Mouse (Mus musculus): Measurements from ENCODE around the gene Plaur.

Gene Plaur

GRCm38 (mm10) chr7:24445266-24445926 lies 16.9 kb upstream of the Plaur start:
- no peak for DNase-seq (ENCODE audit: low spot score)

- DNase-seq (ENCODE audit: low spot score): no peak
Measured at GRCm38 (mm10) chr7:24446697-24447340, 15.5 kb upstream of the Plaur start.

GRCm38 (mm10) chr7:24448782-24449517 lies 13.3 kb upstream of the Plaur start:
- no peak for DNase-seq (ENCODE audit: low spot score)

DNA sequence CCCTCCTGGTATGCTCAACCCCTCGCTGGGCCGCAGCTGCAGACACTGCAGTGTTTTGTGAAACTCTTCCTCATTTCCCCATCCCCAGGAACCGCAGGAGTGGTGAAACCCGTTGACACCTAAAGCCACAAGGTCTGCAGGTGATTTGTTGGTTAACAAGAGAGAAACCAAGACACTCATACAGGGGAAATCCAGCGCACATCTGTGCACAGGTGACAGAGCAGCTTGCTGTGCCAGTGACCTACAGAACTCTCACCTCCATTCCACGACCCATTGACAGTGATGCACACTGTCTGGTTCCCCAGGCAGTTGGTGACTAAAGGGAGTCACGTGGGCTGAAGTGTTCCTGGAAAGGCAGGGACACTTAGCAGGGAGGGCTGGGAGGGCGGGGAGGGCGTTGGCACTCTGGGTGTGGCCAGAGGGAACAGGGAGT lies 11.7 kb upstream of the Plaur start:
- no peak for DNase-seq (ENCODE audit: low spot score)

GRCm38 (mm10) chr7:24451855-24452311 lies 10.4 kb upstream of the Plaur start, which contains the start of gene Irgc1:
Gene Irgc1, minus strand, starts transcription at chr7:24452297.
- no peak for DNase-seq (ENCODE audit: low spot score)

- DNase-seq (ENCODE audit: low spot score): no peak
Measured at GRCm38 (mm10) chr7:24454199-24454598, 8.1 kb upstream of the Plaur start.

DNA sequence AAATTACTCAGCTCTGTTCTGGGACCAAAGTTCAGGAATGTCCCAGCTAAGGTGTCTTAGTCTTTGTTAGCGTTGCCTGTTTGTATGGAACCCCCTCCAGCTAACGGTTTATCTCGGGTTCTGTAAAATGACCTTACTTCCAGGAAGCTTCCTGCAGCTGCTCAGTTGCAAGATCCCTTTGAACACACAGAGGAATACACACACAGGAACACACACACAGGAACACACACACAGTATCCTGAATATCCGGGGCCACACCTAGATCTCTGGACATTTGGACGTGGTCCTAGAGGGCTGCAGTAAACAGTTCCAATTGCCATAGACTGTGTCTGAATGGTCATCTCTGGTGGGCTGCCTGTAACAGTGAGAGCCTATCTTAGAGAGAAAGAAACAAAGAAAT lies 6.6 kb upstream of the Plaur start:
- DNase-seq (ENCODE audit: low spot score): no peak

GRCm38 (mm10) chr7:24457726-24458370 lies 4.4 kb upstream of the Plaur start:
- DNase-seq (ENCODE audit: low spot score): no peak

- DNase-seq (ENCODE audit: low spot score): no peak
Measured at GRCm38 (mm10) chr7:24459440-24459839, 2.8 kb upstream of the Plaur start.

GRCm38 (mm10) chr7:24459843-24460242 lies 2.4 kb upstream of the Plaur start:
- no peak for DNase-seq (ENCODE audit: low spot score)

DNA sequence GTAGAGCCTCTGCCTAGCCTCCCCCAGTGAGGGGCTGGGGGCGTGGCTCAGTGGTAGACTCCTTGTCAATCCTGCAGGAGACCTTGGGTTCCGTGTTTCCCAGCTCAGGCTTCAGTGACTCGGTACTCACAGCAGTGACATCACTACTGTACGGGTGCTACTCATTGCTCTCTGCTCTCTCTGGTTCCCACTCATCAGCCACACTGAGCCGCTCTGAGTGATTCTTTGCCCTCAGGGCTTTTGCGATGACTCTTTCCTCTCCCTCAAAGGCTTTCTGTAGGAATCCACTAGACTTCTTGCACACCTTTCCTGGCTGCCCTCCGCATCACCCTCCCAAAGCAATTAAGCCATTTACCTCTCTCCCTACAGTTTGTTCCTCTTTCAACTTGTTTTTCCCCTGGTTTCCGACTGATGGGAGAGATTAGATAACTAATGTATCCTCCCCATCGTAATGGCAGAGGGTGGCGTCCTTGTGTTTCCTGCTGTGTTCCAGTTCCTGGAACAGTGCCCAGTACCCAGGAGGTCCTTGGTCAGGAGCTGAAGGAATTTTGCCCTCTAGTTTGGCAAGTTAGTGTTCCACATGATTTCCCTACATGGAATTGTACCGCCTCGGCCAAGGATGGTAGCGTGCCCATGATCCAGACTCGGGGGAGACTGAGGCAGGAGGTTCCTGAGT lies 770 bp upstream of the Plaur start:
- DNase-seq (ENCODE audit: low spot score): no peak

DNA sequence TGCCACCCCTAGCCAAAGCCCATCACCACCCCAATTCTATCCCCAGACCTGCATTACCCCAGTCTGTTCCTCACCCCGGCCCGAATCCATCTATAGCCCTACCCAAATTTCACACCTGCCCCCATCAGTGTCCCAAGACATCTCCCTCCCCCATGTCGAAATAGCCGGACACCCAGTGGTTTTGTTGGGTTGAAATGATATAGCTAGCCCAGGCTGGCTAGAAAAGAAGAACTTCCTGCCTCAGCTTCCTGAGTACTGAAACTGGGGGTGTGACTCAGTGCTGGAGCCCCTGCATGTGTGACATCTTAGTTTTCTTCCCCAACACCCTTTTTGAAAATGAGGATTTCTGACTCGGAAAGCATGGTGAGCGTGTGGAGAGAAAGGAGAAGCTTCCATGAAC lies 4.6 kb downstream of the Plaur start:
- DNase-seq (ENCODE audit: low spot score): no peak

GRCm38 (mm10) chr7:24467886-24468285 lies 5.6 kb downstream of the Plaur start:
- no peak for DNase-seq (ENCODE audit: low spot score)

DNA sequence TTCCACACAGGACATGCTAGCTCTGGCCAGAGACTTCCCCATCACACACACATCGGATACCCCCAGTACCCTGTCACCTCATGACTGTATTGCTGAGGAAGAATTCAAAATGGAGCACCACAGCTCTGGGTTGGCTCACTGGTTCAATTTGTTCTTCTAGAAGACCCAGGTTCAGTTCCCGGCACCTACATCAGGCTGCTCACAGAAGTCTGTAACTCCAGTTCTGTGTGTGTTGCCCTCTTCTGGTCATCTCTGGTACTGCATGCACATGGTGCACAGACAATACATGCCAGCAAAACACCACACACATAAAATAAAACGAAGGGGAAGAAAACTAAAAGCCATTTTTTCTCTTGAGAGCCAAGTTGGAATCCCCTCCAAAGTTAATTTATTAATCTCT lies 6.8 kb downstream of the Plaur start:
- no peak for DNase-seq (ENCODE audit: low spot score)

- no peak for DNase-seq (ENCODE audit: low spot score)
Measured at GRCm38 (mm10) chr7:24470356-24470755, 8.1 kb downstream of the Plaur start.

GRCm38 (mm10) chr7:24472442-24472841 lies 10.2 kb downstream of the Plaur start:
- DNase-seq (ENCODE audit: low spot score): no peak

DNA sequence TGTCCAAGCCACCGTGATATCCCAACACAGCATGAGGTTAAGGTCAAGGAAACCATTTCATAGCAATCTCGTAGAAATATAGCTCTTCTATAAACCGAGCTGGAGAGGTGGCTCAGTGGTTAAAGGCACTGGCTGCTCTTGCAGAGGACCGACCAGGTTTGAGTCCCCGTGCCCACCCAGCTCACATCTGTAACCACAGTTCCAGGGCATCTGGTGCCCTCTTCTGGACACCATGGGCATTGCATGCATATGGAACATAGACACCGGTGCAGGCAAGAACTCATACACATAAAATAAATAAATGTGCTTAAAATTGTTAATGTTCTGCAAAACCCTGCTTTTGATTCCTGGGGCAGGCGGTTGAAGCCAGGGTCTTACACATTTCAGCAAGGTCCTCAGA lies 10.7 kb downstream of the Plaur start:
- DNase-seq (ENCODE audit: low spot score): peak; percentile 59

- DNase-seq (ENCODE audit: low spot score): peak; percentile 78
Measured at GRCm38 (mm10) chr7:24473913-24474529, 11.7 kb downstream of the Plaur start.

DNA sequence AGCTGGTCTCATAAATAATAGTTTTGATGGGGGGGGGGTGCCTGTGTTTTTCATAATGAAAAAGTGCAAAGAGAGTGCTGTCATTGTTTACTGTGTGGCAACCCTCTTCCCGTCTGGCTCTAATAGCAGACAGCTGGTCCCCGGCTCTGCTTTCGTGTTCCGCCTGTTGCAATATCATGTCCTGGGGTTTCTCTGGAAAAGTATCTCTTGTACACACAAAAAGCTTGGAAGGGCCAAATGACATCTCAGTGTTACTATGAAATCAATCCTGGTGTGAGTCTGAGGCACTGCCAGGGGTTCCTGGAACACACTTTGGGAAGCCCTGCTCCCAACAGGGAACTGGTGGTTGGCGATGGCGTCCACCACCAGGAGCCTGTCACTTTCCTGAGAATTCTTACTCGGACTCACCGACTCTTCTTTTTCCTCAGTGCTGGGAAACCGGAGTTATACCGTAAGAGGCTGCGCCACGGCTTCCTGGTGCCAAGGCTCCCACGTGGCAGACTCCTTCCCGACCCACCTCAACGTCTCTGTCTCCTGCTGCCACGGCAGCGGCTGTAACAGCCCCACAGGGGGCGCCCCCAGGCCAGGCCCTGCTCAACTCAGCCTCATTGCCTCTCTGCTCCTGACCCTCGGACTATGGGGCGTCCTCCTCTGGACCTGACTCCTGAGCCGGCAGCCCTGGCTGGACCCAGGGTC lies 12.7 kb downstream of the Plaur start:
- peak; percentile 32 for DNase-seq (ENCODE audit: low spot score)

DNA sequence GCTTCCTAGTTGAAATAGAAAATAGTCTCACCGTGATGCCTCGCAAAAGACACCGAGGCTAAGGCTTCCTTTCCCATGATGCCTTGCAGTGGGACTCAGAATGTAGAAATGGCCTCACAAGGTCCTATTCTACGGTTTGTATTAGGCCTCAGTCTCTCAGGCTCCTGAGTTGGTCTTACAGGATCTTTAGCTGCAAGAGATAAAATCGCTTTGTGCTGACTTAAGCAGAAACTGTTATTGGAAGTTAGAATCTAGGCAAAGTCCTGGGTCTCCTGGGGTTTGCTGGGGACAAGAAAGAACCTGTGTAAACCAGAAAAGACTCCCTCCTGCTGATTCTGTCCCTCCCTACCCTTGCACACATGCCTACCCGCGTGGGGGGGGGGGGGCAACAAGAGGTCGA lies 14.1 kb downstream of the Plaur start:
- DNase-seq (ENCODE audit: low spot score): no peak

- no peak for DNase-seq (ENCODE audit: low spot score)
Measured at GRCm38 (mm10) chr7:24476856-24477255, 14.6 kb downstream of the Plaur start.
